Mouse (Mus musculus) cerebellum, adult 18-20 months (tissue): ENCODE data around the gene Tssk6.
A peak's percentile ranks its signal among the peaks of the same experiment; 100 is the strongest.

Source experiments
- DNase-seq, 2 experiments: peaks; one replicate each; pipeline ENCODE4 v3.0.0; 2021

Tssk6 gene

GRCm38 (mm10) chr8:69902163-69903062, at the start of gene Tssk6, which contains the start of the genes Ndufa13 and Yjefn3:
Gene Tssk6, plus strand, starts transcription at chr8:69902184.
Gene Ndufa13, minus strand, starts transcription at chr8:69902558.
Gene Yjefn3, minus strand, starts transcription at chr8:69902712.
- peak; percentile 40 to 63 for DNase-seq

- DNase-seq: no peak
These were observed 48.1 kb upstream of the Tssk6 start for GRCm38 (mm10) chr8:69853869-69854268.

- DNase-seq: no peak
These were observed 41.2 kb upstream of the Tssk6 start for GRCm38 (mm10) chr8:69860807-69861206.

GRCm38 (mm10) chr8:69861251-69861650, 40.7 kb upstream of the Tssk6 start:
- DNase-seq: no peak

- no peak for DNase-seq
These were observed 38.5 kb upstream of the Tssk6 start for GRCm38 (mm10) chr8:69863387-69864020.

- DNase-seq: no peak
These were observed 37.8 kb upstream of the Tssk6 start for GRCm38 (mm10) chr8:69864180-69864579.

GRCm38 (mm10) chr8:69867696-69868326, 34.2 kb upstream of the Tssk6 start:
- DNase-seq: no peak

- peak; percentile 55 to 70 for DNase-seq
These were observed 31.8 kb upstream of the Tssk6 start for GRCm38 (mm10) chr8:69870003-69870765.

- no peak for DNase-seq
These were observed 31.1 kb upstream of the Tssk6 start for GRCm38 (mm10) chr8:69870907-69871306.

GRCm38 (mm10) chr8:69874155-69874554, 27.8 kb upstream of the Tssk6 start:
- peak; percentile 55 to 78 for DNase-seq

GRCm38 (mm10) chr8:69874654-69875053, 27.3 kb upstream of the Tssk6 start:
- DNase-seq: no peak

GRCm38 (mm10) chr8:69876097-69876496, 25.9 kb upstream of the Tssk6 start:
- DNase-seq: no peak

GRCm38 (mm10) chr8:69876967-69877366, 25.0 kb upstream of the Tssk6 start:
- no peak for DNase-seq

GRCm38 (mm10) chr8:69877396-69877795, 24.6 kb upstream of the Tssk6 start:
- no peak for DNase-seq

- DNase-seq: no peak
These were observed 24.0 kb upstream of the Tssk6 start for GRCm38 (mm10) chr8:69877992-69878391.

- DNase-seq: no peak
These were observed 22.3 kb upstream of the Tssk6 start for GRCm38 (mm10) chr8:69879678-69880077.

- DNase-seq: no peak
These were observed 21.1 kb upstream of the Tssk6 start for GRCm38 (mm10) chr8:69880841-69881240.

- DNase-seq: no peak
These were observed 20.6 kb upstream of the Tssk6 start for GRCm38 (mm10) chr8:69881261-69881865.

- no peak for DNase-seq
These were observed 19.8 kb upstream of the Tssk6 start for GRCm38 (mm10) chr8:69882021-69882756.

- DNase-seq: no peak
These were observed 19.0 kb upstream of the Tssk6 start for GRCm38 (mm10) chr8:69882833-69883600.

GRCm38 (mm10) chr8:69884141-69884540, 17.8 kb upstream of the Tssk6 start:
- no peak for DNase-seq
